Mouse (Mus musculus) layer of hippocampus, postnatal 10 days (tissue): Measurements from ENCODE around the gene Faxc. TPM values are rescaled to one million over a fixed set of nuclear protein-coding genes. Genes with fewer than 3 reads are reported as not detected.

Experiments used
- DNase-seq, 2 experiments: peaks; one replicate each; pipeline ENCODE4 v3.0.0; 2021; ENCODE audit warnings: low spot score in 2 of 2
- total RNA-seq, 2 experiments: library from RNA; stranded (reverse); gene quantifications; 2 replicates each; pipeline ENCODE4 v1.2.3; 2021

Gene Faxc
- total RNA-seq, 2 experiments from 2014 or later = 84.4 to 89.2 TPM

DNA sequence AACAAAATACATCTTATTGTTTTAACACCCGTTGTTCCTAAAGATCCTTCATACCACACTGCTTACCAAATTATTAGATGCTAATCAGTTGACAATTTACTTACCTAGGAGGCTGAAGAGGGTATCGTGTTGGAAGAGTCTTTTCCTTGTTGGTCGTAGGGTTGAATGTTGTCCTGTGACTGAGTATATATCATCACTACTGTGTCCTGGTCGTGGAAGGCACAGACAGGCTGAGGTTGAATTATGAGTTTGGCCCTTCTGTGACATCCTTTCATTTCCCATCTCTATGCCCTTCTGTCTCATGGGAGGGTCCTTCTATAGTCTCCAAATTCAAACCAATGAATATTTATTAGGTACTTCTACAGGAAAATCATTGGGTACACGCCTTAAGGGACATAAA is 87.3 kb downstream of the Faxc start:
- DNase-seq = no peak

DNA sequence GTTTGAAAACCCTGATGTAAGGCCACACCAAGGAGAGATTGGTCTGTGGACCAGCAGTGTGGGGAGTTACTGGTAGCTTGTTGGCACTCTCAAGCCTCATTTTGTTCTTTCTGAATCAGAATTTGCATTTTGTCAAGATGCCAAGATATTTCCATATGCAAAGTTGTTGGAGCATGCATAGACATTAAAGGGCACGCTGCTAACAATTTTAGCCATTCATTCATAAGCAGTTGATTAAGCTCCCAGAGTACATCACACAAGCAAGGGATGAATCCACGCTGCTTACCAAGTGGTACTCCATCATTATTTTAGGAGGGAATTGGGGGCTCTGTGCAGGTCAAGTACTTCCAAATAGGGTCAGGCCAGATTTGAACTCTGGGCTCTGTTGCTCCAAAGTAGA is 98.8 kb downstream of the Faxc start:
- no peak for DNase-seq

Other genes starting within 250 kb of the Faxc start
- not detected for gene Prdm13, start 245.4 kb upstream of the Faxc start, total RNA-seq
- gene Ccnc, start 203.6 kb upstream of the Faxc start, total RNA-seq = 10 to 100 TPM; 34.1 to 46.6 TPM
- gene Usp45, start 164.2 kb upstream of the Faxc start, total RNA-seq = 10 to 100 TPM; 30.7 to 31.1 TPM
- 10 to 100 TPM; 16.3 to 16.7 TPM for gene Tstd3, start 164.1 kb upstream of the Faxc start, total RNA-seq
- gene Pnisr, start 83.7 kb upstream of the Faxc start, total RNA-seq = 100 to 1,000 TPM; 166 to 181 TPM
- 10 to 100 TPM; 13.6 to 13.8 TPM for gene Coq3, start 51.7 kb upstream of the Faxc start, total RNA-seq